Mouse (Mus musculus): ENCODE measurements around the gene Map4k5. TPM values are rescaled to one million over a fixed set of nuclear protein-coding genes. Genes with fewer than 3 reads are reported as not detected.

Map4k5 gene
- total RNA-seq, 1 experiment from 2014 or later: 40.6 TPM

GRCm38 (mm10) chr12:69766185-69766904 lies 126.7 kb downstream of the Map4k5 start:
- ATAC-seq (ENCODE audit: extremely low read depth, insufficient number of reproducible peaks, low FRiP score, poor library complexity, severe bottlenecking): peak; percentile 55

- ATAC-seq (ENCODE audit: extremely low read depth, insufficient number of reproducible peaks, low FRiP score, poor library complexity, severe bottlenecking): no peak
Measured at GRCm38 (mm10) chr12:69765543-69765942, 127.5 kb downstream of the Map4k5 start.

DNA sequence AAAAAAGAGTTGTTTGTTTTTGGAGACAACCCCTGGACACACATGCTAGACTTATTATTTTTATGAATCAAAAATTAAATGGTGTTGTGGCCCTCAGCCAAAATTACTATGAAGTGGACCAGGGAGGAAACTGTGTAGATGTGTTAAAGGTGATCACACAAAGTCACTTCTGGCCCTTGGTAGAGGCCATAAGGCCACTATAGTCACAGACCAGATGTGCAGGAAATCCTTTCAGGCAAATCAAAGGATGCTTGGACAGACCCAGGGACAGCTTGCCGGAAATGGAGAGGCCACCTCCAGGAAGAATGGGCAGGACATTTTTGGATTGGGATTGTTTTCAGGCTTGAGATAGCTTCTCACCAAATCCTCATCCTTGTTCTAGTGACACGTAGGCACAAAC lies 131.4 kb downstream of the Map4k5 start:
- ATAC-seq (ENCODE audit: extremely low read depth, insufficient number of reproducible peaks, low FRiP score, poor library complexity, severe bottlenecking): no peak

- no peak for ATAC-seq (ENCODE audit: extremely low read depth, insufficient number of reproducible peaks, low FRiP score, poor library complexity, severe bottlenecking)
Measured at GRCm38 (mm10) chr12:69760743-69761406, 132.1 kb downstream of the Map4k5 start.

DNA sequence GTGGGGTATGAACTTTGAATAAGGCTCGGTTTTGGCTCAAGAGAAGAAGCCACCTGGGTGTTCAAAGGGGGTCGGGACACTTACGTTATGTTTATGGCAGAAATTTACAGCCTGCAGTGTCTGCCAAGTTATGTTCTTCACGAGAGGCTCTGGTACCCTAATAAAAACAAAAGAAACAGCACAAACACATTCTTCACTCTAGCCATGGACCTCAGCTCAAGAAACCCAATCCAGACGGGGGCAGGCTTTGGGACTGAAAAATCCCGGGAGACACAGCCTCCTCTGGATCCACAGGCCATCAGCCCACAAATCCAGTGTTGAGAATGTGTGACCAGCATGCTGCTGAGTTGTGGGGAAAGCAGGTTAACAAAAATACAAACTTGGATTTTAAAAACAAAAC lies 133.0 kb downstream of the Map4k5 start:
- ATAC-seq (ENCODE audit: extremely low read depth, insufficient number of reproducible peaks, low FRiP score, poor library complexity, severe bottlenecking): no peak

- ATAC-seq (ENCODE audit: extremely low read depth, insufficient number of reproducible peaks, low FRiP score, poor library complexity, severe bottlenecking): no peak
Measured at GRCm38 (mm10) chr12:69759267-69759885, 133.6 kb downstream of the Map4k5 start.

DNA sequence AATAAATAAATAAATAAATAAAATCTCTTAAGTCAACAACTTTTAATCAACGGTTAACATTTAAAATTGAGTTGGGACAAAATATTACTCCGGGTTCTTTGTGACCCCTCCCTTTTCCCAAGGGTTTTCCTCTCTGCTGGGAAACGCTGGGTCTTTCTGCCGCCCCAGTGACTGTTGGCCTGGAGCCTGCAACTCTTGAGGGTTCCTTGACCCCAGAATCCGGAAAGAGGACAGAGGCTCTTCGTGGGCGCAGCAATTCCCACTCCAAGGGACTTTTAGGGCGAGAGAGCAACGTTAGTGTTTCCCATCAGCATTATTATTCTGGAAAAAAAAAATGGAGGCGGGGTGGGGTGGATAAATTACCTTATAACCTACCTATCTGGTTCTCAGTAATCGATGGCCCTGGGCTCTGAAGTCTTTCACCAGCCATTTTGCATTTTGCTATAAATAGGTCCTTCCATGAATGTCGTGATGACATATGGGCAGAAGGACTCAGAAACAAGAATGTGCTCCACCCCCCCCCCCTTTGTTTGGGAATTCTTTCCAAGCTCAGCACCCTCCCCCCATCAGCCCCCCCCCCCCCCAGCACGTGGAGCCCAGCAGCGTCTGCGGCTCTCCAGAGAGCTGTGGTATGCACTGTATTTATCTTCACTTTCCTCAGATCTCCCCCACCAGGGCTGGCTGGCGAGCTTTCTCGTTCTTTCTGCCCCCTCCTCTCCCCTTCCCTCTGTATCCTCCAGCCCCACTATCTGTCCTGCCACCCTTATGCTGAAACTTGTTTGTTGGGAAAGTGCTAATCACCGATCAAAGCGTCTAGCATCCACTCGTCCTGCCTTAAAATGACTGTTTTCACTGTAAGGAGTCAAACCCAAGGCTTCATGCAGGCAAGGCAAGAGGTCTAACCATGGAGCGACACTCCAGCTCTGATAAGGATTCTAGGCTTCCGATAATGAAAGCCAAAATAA lies 134.5 kb downstream of the Map4k5 start:
- ATAC-seq (ENCODE audit: extremely low read depth, insufficient number of reproducible peaks, low FRiP score, poor library complexity, severe bottlenecking): no peak

DNA sequence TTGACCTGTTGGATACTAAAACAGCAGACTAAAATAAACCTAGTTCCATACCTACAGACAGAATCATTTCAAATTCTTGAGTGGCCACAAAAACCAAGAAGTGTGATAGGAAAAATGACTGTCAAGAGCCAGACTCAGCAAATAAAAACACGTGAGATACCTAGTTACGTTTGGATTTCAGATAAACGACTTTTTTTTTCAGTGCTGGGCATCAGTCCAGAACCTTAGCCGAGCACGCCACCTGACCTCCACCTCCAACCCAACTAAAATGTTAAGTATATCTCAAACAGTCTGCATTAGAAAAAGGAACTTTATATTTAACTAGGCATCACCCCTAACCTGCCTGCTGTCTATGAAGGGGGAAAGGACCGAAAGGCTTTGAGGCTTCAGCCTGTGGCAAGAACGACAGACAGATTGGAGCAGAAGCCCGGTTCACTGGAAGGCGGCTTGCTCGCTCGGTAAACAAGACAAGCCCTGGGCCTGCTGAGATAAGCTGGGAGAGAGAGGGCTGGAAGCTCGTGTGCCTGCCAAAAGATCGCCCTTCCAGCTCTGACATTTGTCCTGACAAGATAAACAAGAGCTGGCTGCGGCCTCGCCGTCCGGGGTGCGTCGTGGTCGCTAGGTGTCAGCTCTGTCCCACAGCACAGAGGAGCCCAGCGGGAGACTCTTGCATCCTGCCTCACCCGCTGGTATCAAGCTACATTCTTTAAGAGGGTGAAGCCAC lies 135.4 kb downstream of the Map4k5 start:
- ATAC-seq (ENCODE audit: extremely low read depth, insufficient number of reproducible peaks, low FRiP score, poor library complexity, severe bottlenecking): peak; percentile 84

DNA sequence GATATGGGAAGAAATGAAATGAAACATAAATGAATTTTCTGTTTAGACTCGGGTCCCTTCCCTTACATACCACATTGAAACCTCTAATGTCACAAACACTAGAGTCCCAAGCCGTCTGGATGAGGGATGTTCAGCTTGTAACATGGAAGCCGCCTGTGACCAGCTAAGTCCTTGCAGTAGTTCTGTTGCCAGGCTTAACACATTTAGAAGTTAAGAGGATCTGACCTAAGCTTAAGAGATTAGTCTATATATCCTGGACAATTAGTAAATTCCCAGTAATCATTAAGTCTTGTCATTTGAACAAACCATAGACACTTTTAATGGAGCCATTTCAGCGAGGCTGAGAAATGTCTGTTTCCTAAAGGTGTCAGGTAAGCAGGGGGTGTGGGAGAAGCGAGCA lies 137.0 kb downstream of the Map4k5 start:
- ATAC-seq (ENCODE audit: extremely low read depth, insufficient number of reproducible peaks, low FRiP score, poor library complexity, severe bottlenecking): no peak

GRCm38 (mm10) chr12:69753936-69754335 lies 139.1 kb downstream of the Map4k5 start:
- ATAC-seq (ENCODE audit: extremely low read depth, insufficient number of reproducible peaks, low FRiP score, poor library complexity, severe bottlenecking): no peak

Other genes starting within 250 kb of the Map4k5 start
- 77.1 and 83.1 TPM in 2 replicates for gene Sos2, start 211.3 kb downstream of the Map4k5 start, total RNA-seq (2017)
- 3.6 and 5.4 TPM in 2 replicates for gene L2hgdh, start 168.3 kb downstream of the Map4k5 start, total RNA-seq (2017)
- 6.8 and 11.5 TPM in 2 replicates for gene Atp5s, start 168.2 kb downstream of the Map4k5 start, total RNA-seq (2017)
- gene Cdkl1, start 101.9 kb downstream of the Map4k5 start, total RNA-seq (2017): 12.0 and 18.6 TPM in 2 replicates
- 1.5 and 2.2 TPM in 2 replicates for gene Atl1, start 586 bp downstream of the Map4k5 start, total RNA-seq (2017)
- gene Sav1, start 93.8 kb upstream of the Map4k5 start, total RNA-seq (2017): 52.9 and 63.2 TPM in 2 replicates
- 92.8 and 95.4 TPM in 2 replicates for gene Nin, start 220.5 kb upstream of the Map4k5 start, total RNA-seq (2017)

All from neutrophil, adult 5-6 weeks (primary cell).